Mouse (Mus musculus) embryonic fibroblast, embryonic 13.5 days (primary cell): ENCODE data around the gene Hoxb8. TPM values are rescaled to one million over a fixed set of nuclear protein-coding genes. Genes with fewer than 3 reads are reported as not detected.
A peak's percentile ranks its signal among the peaks of the same experiment; 100 is the strongest.

Experiments used
- H3K27ac ChIP-seq: 2 replicates; pipeline ENCODE4 v1.5.1; 2012; ENCODE audit warnings: low read length, control low read depth, inconsistent platforms; ENCODE audit not compliant: insufficient read depth
- H3K4me1 ChIP-seq: 2 replicates; pipeline ENCODE4 v1.6.1; 2011; ENCODE audit warnings: low read length; ENCODE audit not compliant: control insufficient read depth, insufficient read depth
- H3K4me3 ChIP-seq: 2 replicates; pipeline ENCODE4 v1.5.1; 2011; ENCODE audit warnings: mild to moderate bottlenecking, control low read depth, low read length; ENCODE audit not compliant: insufficient read depth
- CTCF ChIP-seq: IDR thresholded peaks from 2 replicates; pipeline ENCODE4 v1.5.1; 2011; ENCODE audit warnings: mild to moderate bottlenecking, control low read depth, low read length, moderate library complexity, borderline replicate concordance; ENCODE audit not compliant: insufficient read depth
- POLR2A ChIP-seq: IDR thresholded peaks from 2 replicates; pipeline ENCODE4 v1.6.1; 2011; ENCODE audit warnings: low read depth, mild to moderate bottlenecking, control low read depth, low read length, moderate library complexity
- polyA plus RNA-seq: library from polyadenylated mRNA; stranded (reverse); fragments of >200 nt; gene quantifications from 2 replicates; pipeline ENCODE4 v1.2.4, GENCODE M21; 2011; ENCODE audit warnings: low read depth; ENCODE audit not compliant: missing spikeins, insufficient read length

The Hoxb8 gene
- polyA plus RNA-seq, 1 experiment = 11.7 TPM

DNA sequence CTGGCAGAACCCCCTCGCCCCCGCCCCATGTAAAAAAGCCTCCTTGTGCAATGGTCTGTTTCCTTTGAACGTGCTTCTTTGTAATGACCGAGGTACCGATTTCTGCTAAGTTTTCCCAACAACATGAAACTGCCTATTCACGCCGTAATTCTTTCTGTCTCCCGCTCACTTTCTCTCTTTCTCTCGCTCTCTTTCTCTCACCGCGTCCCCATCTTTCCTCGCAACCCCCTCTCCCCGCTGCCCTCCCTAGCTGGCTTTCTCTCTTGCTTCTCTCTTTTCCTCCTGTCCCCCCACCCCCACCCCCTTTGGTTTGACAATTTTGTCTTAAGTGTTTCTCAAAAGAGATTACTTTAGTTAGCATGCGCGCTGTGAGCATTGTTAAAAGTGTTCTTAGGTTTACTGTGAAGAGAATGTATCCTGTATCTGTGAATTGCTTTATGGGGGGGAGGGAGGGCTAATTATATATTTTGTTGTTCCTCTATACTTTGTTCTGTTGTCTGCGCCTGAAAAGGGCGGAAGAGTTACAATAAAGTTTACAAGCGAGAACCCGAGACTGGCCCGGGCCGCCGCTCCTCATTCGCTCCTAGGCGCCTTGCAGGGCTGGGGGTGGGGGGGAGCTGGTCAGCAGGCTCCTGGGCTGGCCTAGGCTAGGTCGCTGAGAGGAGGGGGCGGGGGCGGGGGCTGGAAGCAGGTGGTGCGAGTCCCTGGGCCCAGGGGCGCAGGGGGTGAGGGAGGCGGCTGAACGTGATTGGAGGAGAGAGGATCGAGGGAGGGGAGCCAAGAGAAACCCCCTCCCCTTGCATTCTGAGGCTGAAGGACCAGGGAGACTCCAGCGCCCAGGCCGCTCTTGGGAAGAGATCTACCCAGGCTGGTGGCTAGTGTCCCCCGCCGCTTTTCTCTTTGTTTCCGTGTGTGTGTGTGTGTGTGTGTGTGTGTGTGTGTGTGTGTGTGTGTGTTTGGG is 3.3 kb downstream of the Hoxb8 start:
- TF ChIP-seq POLR2A = peak; percentile 53
- no peak for TF ChIP-seq CTCF
- Histone ChIP-seq H3K4me1 (no peaks in the 10 kb centered on the region), H3K4me3 (peak overlapping the region; percentile 49), H3K27ac (peak overlapping the region; percentile 94)

GRCm38 (mm10) chr11:96285771-96286738 is 4.3 kb downstream of the Hoxb8 start, which contains the start of gene Hoxb7:
Gene Hoxb7 (plus strand): TSS chr11:96286623.
- H3K27ac ChIP-seq = peak within 1 kb of the TSS; percentile 88
- TF ChIP-seq CTCF (no peak), POLR2A (peak; percentile 35)
- peak within 1 kb of the TSS; percentile 40 for H3K4me3 ChIP-seq
- no peaks in the 10 kb centered on the region for H3K4me1 ChIP-seq

- Histone ChIP-seq H3K4me1 (no peaks in the 10 kb centered on the region), H3K27ac (peak overlapping the region; percentile 88), H3K4me3 (peak overlapping the region; percentile 35)
- TF ChIP-seq CTCF (no peak), POLR2A (no peak)
Observed at GRCm38 (mm10) chr11:96286739-96287385, 5.2 kb downstream of the Hoxb8 start.

GRCm38 (mm10) chr11:96287411-96287810 is 5.7 kb downstream of the Hoxb8 start:
- Histone ChIP-seq H3K4me3 (peak overlapping the region; percentile 35), H3K4me1 (no peaks in the 10 kb centered on the region), H3K27ac (no peak overlapping the region)
- TF ChIP-seq CTCF (no peak), POLR2A (no peak)

GRCm38 (mm10) chr11:96288455-96289221 is 6.9 kb downstream of the Hoxb8 start:
- H3K4me3 ChIP-seq = no peak overlapping the region
- TF ChIP-seq POLR2A (no peak), CTCF (no peak)
- H3K4me1 ChIP-seq = no peaks in the 10 kb centered on the region
- no peak overlapping the region for H3K27ac ChIP-seq

DNA sequence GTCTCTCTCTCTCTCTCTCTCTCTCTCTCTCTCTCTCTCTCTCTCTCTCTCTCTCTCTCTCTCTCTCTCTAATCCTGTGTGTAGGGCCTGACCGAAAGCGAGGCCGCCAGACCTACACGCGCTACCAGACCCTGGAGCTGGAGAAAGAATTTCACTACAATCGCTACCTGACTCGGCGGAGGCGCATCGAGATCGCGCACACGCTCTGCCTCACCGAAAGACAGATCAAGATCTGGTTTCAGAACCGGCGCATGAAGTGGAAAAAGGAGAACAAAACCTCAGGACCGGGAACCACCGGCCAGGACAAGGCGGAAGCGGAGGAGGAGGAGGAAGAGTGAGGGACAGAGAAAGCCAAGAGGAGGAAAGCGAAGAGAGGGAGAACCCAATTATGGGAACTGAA is 7.6 kb downstream of the Hoxb8 start:
- Histone ChIP-seq H3K27ac (no peak overlapping the region), H3K4me1 (no peaks in the 10 kb centered on the region), H3K4me3 (no peak overlapping the region)
- TF ChIP-seq POLR2A (no peak), CTCF (no peak)

- Histone ChIP-seq H3K27ac (no peak overlapping the region), H3K4me3 (no peak overlapping the region), H3K4me1 (no peaks in the 10 kb centered on the region)
- TF ChIP-seq CTCF = no peak
Observed at GRCm38 (mm10) chr11:96289837-96290236, 8.1 kb downstream of the Hoxb8 start.

- TF ChIP-seq CTCF (no peak), POLR2A (no peak)
- Histone ChIP-seq H3K4me3 (no peak overlapping the region), H3K4me1 (no peaks in the 10 kb centered on the region), H3K27ac (peak overlapping the region; percentile 12; the same call in 1 of the 2 replicates)
Observed at GRCm38 (mm10) chr11:96290705-96291355, 9.1 kb downstream of the Hoxb8 start.
